Mouse (Mus musculus) spleen, postnatal 36 days (tissue): ENCODE data around the gene Timp4.

Source experiments
- DNase-seq, 2 experiments: peaks; one replicate each; pipeline ENCODE4 v3.0.0; 2022; ENCODE audit warnings: low spot score in 2 of 2, mixed read lengths in 1 of 2

Gene Timp4

DNA sequence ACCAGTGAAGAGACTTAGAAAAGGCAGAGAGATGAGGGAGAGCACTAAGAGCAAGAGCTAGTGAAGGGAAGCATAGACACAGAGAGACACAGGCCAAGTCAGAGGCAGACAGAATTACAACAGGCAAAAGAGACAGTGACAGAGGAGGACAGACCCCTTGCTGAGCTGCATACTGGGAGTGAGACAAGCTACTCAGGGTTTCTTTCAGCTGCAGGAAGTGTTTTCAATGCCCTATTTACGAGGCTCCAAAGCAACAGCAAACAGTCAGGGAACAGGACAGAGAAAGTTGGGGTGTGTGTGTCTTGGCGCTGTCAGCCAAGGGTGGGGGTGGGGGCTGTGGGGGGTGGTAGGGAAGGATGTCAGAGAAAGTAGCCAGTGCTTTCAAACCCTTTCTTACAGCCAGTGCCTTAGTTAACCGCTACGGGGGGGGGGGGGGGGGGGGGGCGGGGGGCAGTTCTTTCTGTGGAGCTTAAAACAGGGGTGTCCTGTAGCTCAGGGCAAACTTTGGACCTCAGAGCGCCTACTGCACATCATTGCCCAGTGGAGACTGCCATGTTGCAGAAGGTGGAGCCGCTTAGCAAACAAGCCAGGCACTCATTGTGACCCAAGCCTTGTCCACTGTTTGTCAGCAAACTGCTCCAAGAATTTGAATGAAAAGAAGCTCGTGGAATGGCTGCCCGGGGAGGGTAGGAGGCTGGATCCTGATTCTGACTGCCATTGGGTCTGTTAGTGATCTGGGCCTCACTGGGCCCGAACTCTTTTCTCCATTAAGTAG lies at the start of gene Timp4:
Gene Timp4, minus strand, starts transcription at position 107 of the 775 bp plus-strand sequence.
- DNase-seq: no peak

DNA sequence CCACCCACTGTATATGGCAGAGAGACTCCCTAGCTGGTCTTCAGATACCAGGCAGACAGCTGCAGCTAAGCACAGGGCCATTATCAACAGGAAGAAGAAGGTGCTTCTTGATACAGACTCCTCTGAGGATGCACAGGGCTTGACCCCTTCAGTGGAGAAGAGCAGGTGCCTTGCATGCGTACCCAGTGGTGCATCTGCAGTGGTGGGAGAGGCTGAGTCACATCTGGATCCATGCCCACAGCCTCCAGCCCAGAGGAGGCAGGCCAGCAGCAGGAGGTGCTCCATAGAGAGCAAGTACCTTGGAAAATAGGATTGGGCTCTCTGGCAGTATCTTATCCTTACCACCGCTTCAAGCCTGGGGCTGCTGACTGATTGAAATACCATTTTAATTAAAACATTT lies 41.9 kb upstream of the Timp4 start:
- DNase-seq: no peak

DNA sequence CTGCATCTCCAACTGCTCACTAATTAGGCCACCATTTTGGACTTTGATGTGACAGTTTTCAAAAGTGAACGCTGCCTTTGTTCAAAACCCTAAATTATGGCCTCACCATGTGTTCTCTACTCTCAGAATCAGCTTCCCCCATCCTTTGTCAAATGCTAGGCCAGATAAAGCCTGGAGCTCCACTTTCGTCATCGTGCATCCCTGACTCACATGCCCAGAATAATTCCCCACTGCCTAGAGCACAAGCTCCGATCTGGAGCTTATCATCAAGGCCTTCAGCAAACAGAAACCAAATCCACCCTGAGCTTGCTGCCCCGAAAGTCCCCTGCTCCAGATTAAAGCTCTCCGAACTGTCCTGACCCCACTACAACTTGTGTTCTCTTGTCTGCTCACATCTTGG lies 40.6 kb upstream of the Timp4 start:
- DNase-seq: no peak

DNA sequence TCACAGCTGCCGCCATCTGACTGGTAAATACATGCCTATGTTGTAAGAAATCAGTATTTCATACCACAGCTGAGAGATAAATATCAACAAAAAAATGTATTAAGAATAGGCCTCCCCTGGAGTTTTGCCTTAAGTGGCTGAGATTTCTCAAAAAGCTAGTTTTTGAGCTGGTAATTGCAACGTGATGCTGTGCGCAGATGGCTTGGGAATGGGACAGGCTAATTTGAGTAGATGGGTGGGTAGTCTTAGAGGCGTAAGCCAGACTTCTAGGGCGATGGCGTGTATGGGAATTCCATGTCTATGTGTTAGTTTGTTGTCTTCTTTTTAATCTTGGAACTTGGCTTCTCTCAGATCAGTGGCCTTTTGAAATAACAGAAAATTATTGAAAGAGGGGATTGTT lies 39.8 kb upstream of the Timp4 start:
- DNase-seq: no peak

DNA sequence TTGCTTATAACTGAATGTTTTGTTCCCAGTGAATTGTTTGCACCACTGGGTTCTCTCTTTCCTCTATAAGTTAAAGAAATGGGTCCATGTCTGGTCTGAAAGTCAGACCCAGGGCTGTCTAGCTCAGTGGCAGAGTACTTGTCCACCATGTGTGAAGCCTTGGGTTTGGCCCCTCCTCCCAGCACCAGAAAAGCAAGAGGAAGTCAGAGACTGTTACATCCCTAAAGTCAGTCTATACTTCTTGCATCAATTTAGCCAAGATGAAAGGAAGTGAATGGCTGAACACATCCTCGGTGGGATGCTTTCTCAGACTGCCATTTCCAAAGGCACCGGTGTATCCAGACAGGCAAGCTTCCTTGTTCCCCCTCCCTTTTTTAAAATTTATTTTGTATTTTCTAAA lies 39.1 kb upstream of the Timp4 start:
- no peak for DNase-seq

DNA sequence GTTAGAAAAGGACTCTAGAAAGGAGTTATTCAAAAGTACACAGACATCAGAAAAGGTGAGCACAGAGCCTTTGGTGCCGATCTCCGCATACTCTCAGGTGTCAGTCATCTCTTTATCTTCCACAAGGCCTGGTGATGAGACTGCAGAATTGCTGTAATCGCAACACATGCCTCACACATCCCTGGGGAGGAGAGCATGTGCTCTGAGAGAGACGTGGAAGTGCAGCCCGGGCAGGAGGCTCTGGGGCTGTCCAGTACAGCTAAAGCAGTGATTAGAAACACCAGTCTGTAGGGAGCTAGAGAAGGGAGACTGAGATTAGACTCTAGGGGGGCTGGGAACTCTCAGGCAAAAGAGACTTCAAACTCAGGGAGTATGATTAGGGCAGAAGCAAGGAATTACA lies 38.6 kb upstream of the Timp4 start:
- DNase-seq: no peak

DNA sequence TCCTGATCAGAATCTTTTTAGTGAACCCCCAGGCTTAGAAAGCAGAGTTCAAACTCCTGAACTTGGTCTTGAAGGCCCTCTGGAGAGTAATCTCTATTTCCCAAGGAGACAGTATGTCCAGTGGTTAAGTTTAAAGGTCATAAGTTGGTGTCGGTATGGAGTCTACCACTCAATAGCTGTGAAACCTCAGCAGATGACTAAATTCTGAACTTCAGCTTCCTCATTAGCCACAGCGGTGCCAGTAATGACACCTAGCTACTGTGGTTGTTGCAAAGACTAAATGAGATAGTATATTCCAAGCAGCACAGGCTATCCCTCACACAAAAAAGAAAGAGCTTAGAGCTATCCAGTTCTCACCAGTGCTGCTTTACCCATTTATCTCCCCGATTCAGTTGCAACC lies 36.2 kb upstream of the Timp4 start:
- no peak for DNase-seq

DNA sequence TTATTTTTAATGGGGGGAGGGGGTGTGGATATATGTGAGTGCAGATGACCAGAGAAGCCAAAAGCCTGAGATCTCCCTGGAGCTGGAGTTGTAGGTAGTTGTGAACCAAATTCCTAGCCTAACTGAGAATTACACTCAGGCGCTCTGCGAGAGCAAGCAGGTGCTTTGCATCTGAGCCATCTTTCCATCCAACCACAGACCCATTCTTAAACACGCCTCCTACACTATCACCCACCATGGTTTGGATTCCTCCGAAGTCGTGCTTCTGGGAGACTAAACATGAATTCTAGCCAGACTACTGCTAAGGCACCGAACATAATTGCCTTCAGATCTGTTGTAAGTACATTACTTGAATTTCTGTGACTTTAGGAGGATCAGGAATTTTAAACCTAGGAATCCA lies 34.4 kb upstream of the Timp4 start:
- no peak for DNase-seq

DNA sequence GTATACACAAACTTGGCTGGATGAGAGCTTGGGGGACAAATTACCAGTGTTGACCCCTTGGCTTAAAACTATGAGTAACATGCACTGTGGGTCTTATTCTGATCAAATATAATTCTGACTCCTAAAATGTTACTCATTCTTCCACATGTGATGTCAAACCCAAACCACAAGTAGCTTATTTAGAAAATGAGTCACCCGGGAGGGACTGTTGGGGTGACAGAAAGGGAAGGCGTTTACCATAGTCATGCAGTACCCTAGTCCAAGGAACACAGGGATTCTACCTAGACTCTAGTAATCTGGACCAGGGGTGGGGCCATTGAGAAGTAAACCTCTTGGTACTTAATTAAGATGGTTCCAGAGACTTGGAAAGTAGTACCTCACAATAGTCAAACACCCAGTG lies 32.1 kb upstream of the Timp4 start:
- DNase-seq: no peak

DNA sequence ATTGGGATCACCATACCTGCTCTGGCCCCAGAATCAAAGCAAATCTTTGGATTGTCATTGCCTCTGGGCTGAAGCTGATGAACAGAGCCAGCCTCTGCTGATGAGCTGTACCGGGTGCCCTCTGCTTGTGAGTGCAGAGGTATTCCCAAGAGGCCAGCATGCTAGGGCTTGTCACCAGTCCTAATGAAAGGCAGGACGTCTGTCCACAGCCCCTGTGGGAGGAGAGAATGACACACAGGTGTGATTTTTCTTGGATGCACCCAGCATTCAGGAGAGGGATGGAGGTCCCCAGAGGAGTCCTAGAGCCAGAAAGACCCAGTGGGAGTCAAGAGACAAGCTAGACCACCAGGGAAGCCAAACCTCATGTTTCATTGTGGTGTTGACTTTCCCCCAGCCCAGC lies 27.6 kb upstream of the Timp4 start:
- no peak for DNase-seq

DNA sequence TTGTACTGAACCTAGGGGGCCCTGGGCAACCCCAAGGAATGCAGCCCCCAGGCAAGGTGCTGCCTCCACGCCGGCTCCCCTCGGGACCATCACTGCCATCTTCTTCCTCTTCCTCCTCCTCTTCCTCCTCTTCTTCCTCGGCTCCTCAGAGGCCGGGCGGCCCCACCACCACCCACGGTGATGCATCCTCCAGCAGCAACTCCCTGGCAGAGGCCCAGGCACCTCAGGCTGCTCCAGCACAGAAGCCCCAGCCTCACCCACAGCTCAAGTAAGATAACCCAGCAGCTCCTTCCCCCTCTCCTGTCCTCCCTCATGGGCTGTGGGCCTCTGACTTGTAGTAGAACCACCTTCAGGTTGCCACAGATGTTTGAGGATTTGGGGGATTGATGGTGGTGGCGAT lies 26.1 kb upstream of the Timp4 start:
- DNase-seq: no peak

DNA sequence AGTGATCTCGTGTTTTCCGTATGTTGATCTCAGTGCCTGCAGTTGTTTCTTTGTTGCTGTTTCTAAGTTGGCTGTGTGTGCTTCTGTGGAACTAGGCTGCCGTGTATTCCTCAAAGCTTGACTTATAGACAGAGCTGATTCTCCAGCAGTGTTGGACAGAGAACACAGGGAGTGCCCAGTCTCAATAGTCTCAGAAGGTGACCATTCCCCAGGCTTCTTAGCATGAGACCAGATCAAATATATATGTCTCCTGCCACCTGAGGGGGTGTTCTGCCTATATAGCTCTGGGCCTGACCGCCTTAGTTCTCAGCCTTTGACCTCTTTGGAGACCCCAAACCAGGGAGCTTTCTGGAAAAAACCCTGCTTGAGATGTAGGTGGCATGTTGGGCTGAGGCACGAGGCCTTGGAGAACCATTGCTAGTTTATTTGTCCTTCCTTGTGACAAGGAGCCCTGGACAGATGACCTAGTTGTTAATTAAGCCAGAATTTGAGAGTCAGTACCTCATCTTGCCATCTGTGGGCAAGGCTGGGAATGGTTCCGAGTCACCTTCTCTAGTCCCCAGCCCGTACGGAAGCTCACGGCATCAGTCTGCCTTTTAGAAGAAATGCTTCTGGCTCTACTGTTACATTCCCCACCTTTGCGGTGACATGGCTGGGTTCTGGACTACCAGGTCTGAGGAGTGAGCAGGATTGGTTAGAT lies 23.3 kb upstream of the Timp4 start:
- DNase-seq: no peak

DNA sequence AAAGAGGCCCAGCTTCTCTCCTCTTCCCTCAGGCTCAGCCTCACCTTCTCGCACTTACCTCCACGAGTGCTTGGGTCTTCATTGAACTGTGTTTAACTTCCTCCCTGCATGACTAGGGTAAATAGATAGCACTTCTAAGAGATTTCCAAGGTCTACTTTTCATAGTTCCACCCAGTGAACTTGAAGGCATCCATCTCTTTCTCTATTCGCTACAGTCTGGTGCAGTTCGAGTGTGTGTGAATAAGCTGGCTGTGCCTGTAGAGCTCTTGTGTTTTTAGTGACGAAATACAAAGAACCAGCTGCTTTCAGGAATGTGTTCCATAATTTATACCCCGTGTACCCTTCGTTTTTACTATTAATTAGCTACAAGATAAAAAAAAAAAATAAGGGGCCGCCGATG lies 22.7 kb upstream of the Timp4 start:
- DNase-seq: no peak

DNA sequence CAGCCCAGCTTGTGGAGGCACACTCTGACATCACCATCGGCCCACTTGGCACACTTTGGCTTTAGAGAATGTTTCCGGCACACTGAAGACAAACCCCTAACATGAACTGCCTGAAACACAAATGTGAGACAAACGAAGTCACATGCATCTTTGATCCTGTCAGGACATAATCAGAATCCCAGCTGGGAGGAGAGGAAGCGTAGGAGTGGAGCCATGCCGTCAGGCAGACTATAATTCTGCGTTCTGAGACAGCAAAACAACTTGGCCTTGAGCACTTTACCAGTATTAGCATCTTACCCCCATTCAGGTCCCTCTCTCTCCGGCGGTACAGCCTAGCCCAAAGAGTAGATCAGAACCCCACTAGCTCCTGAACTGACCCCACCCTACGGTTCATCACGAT lies 21.3 kb upstream of the Timp4 start:
- no peak for DNase-seq

DNA sequence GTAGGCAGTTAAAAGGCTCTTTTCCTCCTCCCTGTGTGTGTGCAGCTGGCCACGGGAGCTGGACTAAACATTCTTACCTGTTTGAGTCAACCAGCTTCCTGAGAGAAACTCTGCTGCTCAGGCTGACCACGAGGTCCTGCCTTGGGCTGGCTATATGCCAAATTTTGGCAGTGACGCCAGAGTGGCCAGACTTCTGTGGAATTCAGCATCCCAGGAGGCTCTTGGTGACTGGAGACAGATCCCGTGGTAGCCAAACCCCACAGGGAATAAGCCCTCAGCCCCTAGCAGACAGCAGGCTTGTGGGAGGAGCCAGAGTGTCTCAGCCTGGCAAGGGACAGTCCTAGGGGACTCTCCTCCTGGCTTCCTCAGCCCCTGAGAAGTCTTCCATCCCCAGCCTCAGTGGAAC lies 19.9 kb upstream of the Timp4 start:
- DNase-seq: no peak

DNA sequence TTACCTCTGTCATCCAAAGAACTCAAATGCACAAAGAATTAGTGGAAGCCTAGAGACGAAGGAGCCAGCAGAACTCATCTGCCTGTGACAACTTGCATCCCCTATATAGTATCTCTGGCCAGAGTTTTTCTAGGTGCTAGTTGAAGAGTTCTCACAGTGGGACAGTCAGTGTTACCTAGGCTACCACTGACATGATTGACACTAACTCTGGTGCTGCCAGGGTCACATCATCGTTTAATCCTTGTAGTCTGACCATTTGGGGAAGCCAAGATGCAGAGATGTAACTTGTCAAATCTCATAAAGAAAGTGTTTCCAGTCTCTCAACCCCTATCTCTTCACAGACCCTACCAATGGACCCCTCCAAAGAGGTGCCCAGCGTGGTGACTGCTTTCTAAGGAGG lies 19.3 kb upstream of the Timp4 start:
- DNase-seq: no peak

DNA sequence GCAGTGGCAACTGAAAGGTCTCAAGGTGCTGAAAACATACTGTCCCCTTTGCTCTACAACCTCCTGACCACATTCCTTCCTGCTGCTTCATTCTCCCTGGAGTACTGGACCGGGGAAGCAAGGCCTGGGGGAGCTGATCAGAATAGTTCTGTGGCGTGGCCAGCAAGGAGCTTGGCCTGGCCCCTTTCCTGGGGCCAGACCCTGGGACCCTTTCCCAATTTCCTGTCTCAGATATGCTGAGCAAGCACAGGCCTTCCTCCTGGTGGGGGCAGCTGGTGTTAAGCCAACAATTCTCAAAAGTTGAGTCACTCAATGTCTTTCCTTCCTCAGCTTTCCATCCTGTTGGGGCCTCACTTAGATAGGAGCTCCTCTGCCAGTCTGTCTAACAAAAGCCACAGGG lies 18.1 kb upstream of the Timp4 start:
- DNase-seq: no peak

DNA sequence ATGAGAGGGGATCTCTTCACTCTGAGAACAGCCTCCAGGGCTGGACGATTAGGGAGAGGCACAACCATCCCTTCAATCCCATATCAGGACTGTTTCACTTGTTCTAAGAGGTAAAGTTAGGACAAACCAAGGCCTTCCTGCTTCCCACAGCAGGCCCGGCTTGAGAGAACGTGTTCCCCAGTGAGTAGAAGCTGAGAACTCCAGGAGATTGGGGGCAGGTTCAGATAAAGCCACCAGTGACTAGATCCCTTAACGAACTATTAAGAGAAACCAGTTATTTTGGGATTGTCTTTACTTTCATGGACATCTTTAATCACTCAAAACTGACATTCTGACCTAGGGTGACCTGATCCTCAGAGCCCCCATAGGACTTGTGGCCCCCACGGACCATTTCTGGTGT lies 17.6 kb upstream of the Timp4 start:
- no peak for DNase-seq

DNA sequence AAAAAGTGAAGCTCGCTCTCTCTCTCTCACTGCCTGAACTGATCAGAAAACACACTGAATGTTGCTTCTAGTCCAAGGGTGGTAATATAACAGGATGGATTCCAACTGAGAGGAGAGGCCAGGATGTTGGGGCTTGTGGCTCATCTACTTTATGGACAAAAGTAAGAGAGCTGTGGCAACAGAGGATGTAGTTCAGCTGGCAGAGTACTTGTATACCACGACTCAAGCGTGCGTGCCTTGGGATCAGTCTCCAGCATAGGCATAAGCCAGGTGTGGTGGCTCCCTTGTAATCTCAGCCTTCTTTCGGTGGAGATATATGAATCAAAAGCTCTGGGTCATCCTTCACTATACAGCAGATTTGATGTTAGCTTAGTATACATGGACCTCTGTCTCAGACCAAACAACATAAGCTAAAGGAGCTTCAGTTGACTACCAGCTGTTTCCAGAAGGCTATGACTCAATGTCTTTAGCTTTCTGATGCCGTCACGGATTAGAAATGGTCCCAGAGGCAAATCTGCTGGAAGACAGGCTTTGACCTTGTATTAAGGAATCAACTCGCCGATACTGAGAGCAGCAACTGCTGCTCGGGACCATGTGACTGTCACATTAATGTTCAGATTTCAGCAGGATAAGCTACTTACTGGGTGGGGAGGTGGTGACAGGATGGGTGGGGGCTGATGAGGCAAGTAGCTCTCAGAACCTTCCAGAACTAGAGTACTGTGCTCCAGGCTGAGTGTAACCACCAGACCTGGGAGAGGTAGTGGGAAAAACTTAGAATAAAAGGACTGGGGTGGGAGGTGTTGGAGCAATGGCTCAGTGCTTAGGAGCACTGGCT lies 16.8 kb upstream of the Timp4 start:
- no peak for DNase-seq

DNA sequence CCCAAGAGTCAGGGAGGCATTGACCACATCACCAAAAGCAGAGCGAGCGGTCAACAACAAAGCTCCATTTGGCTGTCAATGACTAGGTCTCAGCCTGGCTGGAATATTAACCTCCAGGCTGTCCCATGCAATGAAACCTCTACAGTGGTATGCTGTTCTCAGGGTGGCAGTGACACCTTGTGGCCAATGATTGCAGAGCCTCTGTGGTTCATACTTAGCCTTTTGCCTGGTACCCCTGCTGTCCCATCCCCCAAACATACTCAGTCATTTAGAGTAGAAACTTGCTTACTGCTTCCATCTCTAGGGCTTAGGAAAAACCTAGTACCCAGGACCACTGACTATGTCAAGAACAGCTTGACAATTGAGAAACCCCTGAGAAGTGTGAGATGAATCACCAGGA lies 15.9 kb upstream of the Timp4 start:
- peak in 1 of 2 experiments; percentile 6 for DNase-seq

DNA sequence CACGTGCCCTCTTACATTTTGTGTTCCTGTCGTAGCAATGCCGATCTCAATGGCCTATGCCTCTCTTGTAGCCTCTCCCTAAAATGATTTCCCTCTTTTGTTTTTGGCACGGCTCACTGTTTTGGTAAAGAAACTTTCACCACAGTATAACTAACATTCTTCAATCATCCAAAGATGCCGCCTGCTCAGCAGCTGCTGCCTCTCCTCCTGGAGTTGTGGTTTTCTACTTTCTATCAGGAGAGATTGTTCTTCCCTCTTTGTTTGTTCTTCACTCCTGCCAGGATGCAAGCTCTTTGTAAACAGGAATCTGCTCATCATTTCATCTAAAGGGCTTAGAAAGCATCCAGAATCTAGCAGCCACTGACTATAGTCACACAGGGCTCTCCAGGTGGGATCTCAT lies 14.8 kb upstream of the Timp4 start:
- no peak for DNase-seq

DNA sequence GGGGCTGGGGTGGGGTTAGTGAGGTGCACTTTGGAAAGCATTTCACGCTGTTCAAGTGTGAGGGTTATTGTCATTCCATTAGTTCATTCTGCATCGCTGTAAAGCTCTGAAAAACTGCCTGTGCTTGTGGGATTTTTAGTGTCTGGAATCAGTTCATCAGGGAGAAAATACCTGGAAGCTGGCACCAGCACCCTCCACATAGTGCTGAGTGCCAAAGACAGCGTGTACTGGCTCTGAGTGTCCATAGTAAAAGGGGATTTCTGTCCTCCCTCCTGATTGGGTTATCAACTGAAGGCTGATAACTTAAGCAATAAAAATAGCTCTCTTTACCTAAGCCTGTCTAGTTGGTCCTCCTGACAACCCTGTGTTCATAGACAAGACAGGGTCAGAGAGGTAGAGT lies 8.5 kb upstream of the Timp4 start:
- DNase-seq: no peak

DNA sequence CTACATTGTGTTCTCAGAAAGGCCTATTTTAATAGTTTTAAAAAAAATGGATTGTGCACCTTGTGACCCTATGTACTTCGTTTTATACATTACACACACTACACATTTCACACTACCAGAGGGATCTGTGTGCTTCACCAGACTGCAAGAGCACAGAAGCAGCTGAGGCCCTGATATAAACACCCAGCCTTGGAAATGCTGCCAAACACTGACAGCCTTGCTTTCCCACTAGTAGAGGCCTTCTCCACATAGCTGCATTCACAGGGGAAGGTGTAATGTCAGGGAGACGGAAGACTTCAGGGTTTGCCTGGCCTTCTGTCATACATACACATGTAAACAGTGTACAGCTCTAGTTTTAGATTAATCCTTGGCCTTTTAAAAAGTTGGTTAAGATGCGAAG lies 3.2 kb upstream of the Timp4 start:
- no peak for DNase-seq
